Mouse (Mus musculus): ENCODE measurements around the gene Npb. TPM values are rescaled to one million over a fixed set of nuclear protein-coding genes. Genes with fewer than 3 reads are reported as not detected.
"Not testable (repeated sequence)": the region's sequence is repeated elsewhere in the genome, so short reads cannot be mapped to it uniquely, and the experiment has no call there.

Npb gene
- polyA plus RNA-seq (2015; fragmentation: Nextera tagmentation; extraction: Ambion mirVana), result not detected in 2 replicates

- peak within 1 kb of the TSS; percentile 32 for H3K9ac ChIP-seq (replicated peaks; ENCODE audit: low read depth, low read length)
- peak within 1 kb of the TSS; percentile 5; the same call in 1 of the 2 replicates for H3K4me3 ChIP-seq (replicated peaks; ENCODE audit: low read length)
- H3K36me3 ChIP-seq (ENCODE audit: control insufficient read depth, insufficient read depth), result peaks cover 28% of the 10 kb centered on the region
- peaks cover 3% of the 10 kb centered on the region for H3K27me3 ChIP-seq (replicated peaks; ENCODE audit: control insufficient read depth, insufficient read depth, low read length)
- no peak within 1 kb of the TSS for H3K27ac ChIP-seq (ENCODE audit: low read length)
- no peak for ATAC-seq
- peaks cover 8% of the 10 kb centered on the region; the same call in 1 of the 2 replicates for H3K4me1 ChIP-seq (replicated peaks; ENCODE audit: control insufficient read depth, insufficient read depth, low read length)
- no peaks in the 10 kb centered on the region for H3K9me3 ChIP-seq (ENCODE audit: control insufficient read depth, low read length)
- WGBS, result 7% methylated on average over 45 of the region's 45 CpGs
- peak within 1 kb of the TSS; percentile 37 for H3K4me2 ChIP-seq (ENCODE audit: low read length)
Observed at GRCm38 (mm10) chr11:120608241-120609034, at the start of gene Npb. Gene Npb (plus strand): TSS chr11:120608477.

DNA sequence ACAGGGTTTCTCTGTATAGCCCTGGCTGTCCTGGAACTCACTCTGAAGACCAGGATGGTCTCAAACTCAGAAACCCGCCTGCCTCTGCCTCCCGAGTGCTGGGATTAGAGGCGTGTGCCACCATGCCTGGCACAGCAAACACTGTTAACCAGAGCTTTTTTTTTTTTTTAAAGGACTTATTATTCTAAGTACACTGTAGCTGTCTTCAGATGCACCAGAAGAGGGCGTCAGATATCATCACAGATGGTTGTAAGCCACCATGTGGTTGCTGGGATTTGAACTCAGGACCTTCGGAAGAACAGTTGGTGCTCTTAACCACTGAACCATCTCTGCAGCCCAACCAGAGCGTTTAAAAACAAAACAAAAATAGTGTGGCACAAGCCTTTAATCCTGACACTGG lies 49.4 kb upstream of the Npb start:
- H3K36me3 ChIP-seq (ENCODE audit: control insufficient read depth, insufficient read depth), result peaks cover 36% of the 10 kb centered on the region
- not testable (repeated sequence) for H3K27ac ChIP-seq (ENCODE audit: low read length); H3K4me1 ChIP-seq (replicated peaks; ENCODE audit: control insufficient read depth, insufficient read depth, low read length); H3K27me3 ChIP-seq (replicated peaks; ENCODE audit: control insufficient read depth, insufficient read depth, low read length); H3K4me3 ChIP-seq (replicated peaks; ENCODE audit: low read length); H3K9ac ChIP-seq (replicated peaks; ENCODE audit: low read depth, low read length); H3K4me2 ChIP-seq (ENCODE audit: low read length); ATAC-seq; H3K9me3 ChIP-seq (ENCODE audit: control insufficient read depth, low read length)
- WGBS, result 88% methylated on average over 6 of the region's 6 CpGs

- no peaks in the 10 kb centered on the region for H3K27me3 ChIP-seq (replicated peaks; ENCODE audit: control insufficient read depth, insufficient read depth, low read length)
- no peak overlapping the region for H3K4me2 ChIP-seq (ENCODE audit: low read length)
- WGBS, result 95% methylated on average over 13 of the region's 13 CpGs
- no peak overlapping the region for H3K4me3 ChIP-seq (replicated peaks; ENCODE audit: low read length)
- no peak overlapping the region for H3K27ac ChIP-seq (ENCODE audit: low read length)
- ATAC-seq, result no peak
- H3K36me3 ChIP-seq (ENCODE audit: control insufficient read depth, insufficient read depth), result peaks cover 46% of the 10 kb centered on the region
- H3K9me3 ChIP-seq (ENCODE audit: control insufficient read depth, low read length), result no peaks in the 10 kb centered on the region
- H3K4me1 ChIP-seq (replicated peaks; ENCODE audit: control insufficient read depth, insufficient read depth, low read length), result no peaks in the 10 kb centered on the region
- H3K9ac ChIP-seq (replicated peaks; ENCODE audit: low read depth, low read length), result no peak overlapping the region
Observed at GRCm38 (mm10) chr11:120560952-120561728, 47.1 kb upstream of the Npb start.

GRCm38 (mm10) chr11:120562949-120563348 lies 45.3 kb upstream of the Npb start:
- Histone ChIP-seq H3K9ac (replicated peaks; ENCODE audit: low read depth, low read length) (no peak overlapping the region), H3K4me3 (replicated peaks; ENCODE audit: low read length) (no peak overlapping the region), H3K36me3 (ENCODE audit: control insufficient read depth, insufficient read depth) (peaks cover 50% of the 10 kb centered on the region), H3K4me1 (replicated peaks; ENCODE audit: control insufficient read depth, insufficient read depth, low read length) (no peaks in the 10 kb centered on the region), H3K4me2 (ENCODE audit: low read length) (no peak overlapping the region), H3K27ac (ENCODE audit: low read length) (no peak overlapping the region), H3K9me3 (ENCODE audit: control insufficient read depth, low read length) (no peaks in the 10 kb centered on the region), H3K27me3 (replicated peaks; ENCODE audit: control insufficient read depth, insufficient read depth, low read length) (no peaks in the 10 kb centered on the region)
- 97% methylated on average over 13 of the region's 13 CpGs for WGBS
- no peak for ATAC-seq

GRCm38 (mm10) chr11:120565114-120565513 lies 43.2 kb upstream of the Npb start:
- H3K4me2 ChIP-seq (ENCODE audit: low read length), result no peak overlapping the region
- WGBS, result 88% methylated on average over 9 of the region's 9 CpGs

DNA sequence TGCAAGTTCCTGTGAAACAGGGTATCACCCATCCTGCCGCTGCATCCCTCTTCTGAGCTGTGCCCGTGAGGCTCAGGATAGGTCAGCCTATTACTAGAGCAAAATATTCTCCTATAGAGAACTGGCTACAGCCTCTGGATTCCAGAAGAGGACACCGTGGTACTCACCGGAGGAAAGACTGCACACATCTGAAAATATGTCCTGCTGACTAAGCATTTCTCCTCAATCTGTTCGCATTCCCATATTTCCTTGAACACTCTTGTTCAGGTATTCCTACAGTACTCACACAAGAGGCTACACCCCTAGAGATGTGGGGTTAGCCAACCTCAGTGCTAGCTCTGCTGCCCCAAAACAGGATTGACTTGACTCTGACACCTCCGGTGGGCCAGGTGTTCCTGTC lies 40.0 kb upstream of the Npb start:
- H3K27me3 ChIP-seq (replicated peaks; ENCODE audit: control insufficient read depth, insufficient read depth, low read length), result no peaks in the 10 kb centered on the region
- no peak overlapping the region for H3K9ac ChIP-seq (replicated peaks; ENCODE audit: low read depth, low read length)
- no peak overlapping the region for H3K4me2 ChIP-seq (ENCODE audit: low read length)
- H3K4me1 ChIP-seq (replicated peaks; ENCODE audit: control insufficient read depth, insufficient read depth, low read length), result peaks cover 11% of the 10 kb centered on the region
- no peak overlapping the region for H3K4me3 ChIP-seq (replicated peaks; ENCODE audit: low read length)
- H3K9me3 ChIP-seq (ENCODE audit: control insufficient read depth, low read length), result no peaks in the 10 kb centered on the region
- no peak overlapping the region for H3K27ac ChIP-seq (ENCODE audit: low read length)
- no peak for ATAC-seq
- 98% methylated on average over 6 of the region's 6 CpGs for WGBS
- H3K36me3 ChIP-seq (ENCODE audit: control insufficient read depth, insufficient read depth), result peaks cover 29% of the 10 kb centered on the region

More at GRCm38 (mm10) chr11:120565114-120565513, 43.2 kb upstream of the Npb start:
- no peaks in the 10 kb centered on the region for H3K27me3 ChIP-seq (replicated peaks; ENCODE audit: control insufficient read depth, insufficient read depth, low read length)
- H3K36me3 ChIP-seq (ENCODE audit: control insufficient read depth, insufficient read depth), result peaks cover 52% of the 10 kb centered on the region
- no peak overlapping the region for H3K4me3 ChIP-seq (replicated peaks; ENCODE audit: low read length)
- no peaks in the 10 kb centered on the region for H3K9me3 ChIP-seq (ENCODE audit: control insufficient read depth, low read length)
- H3K9ac ChIP-seq (replicated peaks; ENCODE audit: low read depth, low read length), result no peak overlapping the region
- no peak overlapping the region for H3K27ac ChIP-seq (ENCODE audit: low read length)
- ATAC-seq, result no peak
- H3K4me1 ChIP-seq (replicated peaks; ENCODE audit: control insufficient read depth, insufficient read depth, low read length), result no peaks in the 10 kb centered on the region

- Histone ChIP-seq H3K9ac (replicated peaks; ENCODE audit: low read depth, low read length) (no peak overlapping the region), H3K9me3 (ENCODE audit: control insufficient read depth, low read length) (no peaks in the 10 kb centered on the region), H3K27ac (ENCODE audit: low read length) (no peak overlapping the region), H3K36me3 (ENCODE audit: control insufficient read depth, insufficient read depth) (peaks cover 15% of the 10 kb centered on the region; the same call in 1 of the 2 replicates), H3K27me3 (replicated peaks; ENCODE audit: control insufficient read depth, insufficient read depth, low read length) (no peaks in the 10 kb centered on the region), H3K4me3 (replicated peaks; ENCODE audit: low read length) (no peak overlapping the region), H3K4me1 (replicated peaks; ENCODE audit: control insufficient read depth, insufficient read depth, low read length) (peaks cover 19% of the 10 kb centered on the region), H3K4me2 (ENCODE audit: low read length) (peak overlapping the region; percentile 68)
- 88% methylated on average over 3 of the region's 3 CpGs for WGBS
- no peak for ATAC-seq
Observed at GRCm38 (mm10) chr11:120571122-120571521, 37.2 kb upstream of the Npb start.

- no peak for ATAC-seq
Observed at GRCm38 (mm10) chr11:120571754-120572416, 36.4 kb upstream of the Npb start.

GRCm38 (mm10) chr11:120572417-120572751 lies 35.9 kb upstream of the Npb start:
- peak overlapping the region; percentile 97 for H3K4me3 ChIP-seq (replicated peaks; ENCODE audit: low read length)
- no peaks in the 10 kb centered on the region for H3K27me3 ChIP-seq (replicated peaks; ENCODE audit: control insufficient read depth, insufficient read depth, low read length)
- WGBS, result 0% methylated on average over 21 of the region's 24 CpGs
- H3K36me3 ChIP-seq (ENCODE audit: control insufficient read depth, insufficient read depth), result peaks cover 13% of the 10 kb centered on the region; the same call in 1 of the 2 replicates
- no peaks in the 10 kb centered on the region for H3K9me3 ChIP-seq (ENCODE audit: control insufficient read depth, low read length)
- ATAC-seq, result peak; percentile 22; the same call in 1 of the 2 replicates
- H3K27ac ChIP-seq (ENCODE audit: low read length), result peak overlapping the region; percentile 84
- H3K4me1 ChIP-seq (replicated peaks; ENCODE audit: control insufficient read depth, insufficient read depth, low read length), result peaks cover 19% of the 10 kb centered on the region
- H3K9ac ChIP-seq (replicated peaks; ENCODE audit: low read depth, low read length), result peak overlapping the region; percentile 90
- peak overlapping the region; percentile 68 for H3K4me2 ChIP-seq (ENCODE audit: low read length)

More at GRCm38 (mm10) chr11:120571754-120572416, 36.4 kb upstream of the Npb start:
- peaks cover 19% of the 10 kb centered on the region for H3K4me1 ChIP-seq (replicated peaks; ENCODE audit: control insufficient read depth, insufficient read depth, low read length)
- H3K27ac ChIP-seq (ENCODE audit: low read length), result peak overlapping the region; percentile 84; the same call in 1 of the 2 replicates
- WGBS, result 14% methylated on average over 11 of the region's 11 CpGs
- peaks cover 15% of the 10 kb centered on the region; the same call in 1 of the 2 replicates for H3K36me3 ChIP-seq (ENCODE audit: control insufficient read depth, insufficient read depth)
- H3K27me3 ChIP-seq (replicated peaks; ENCODE audit: control insufficient read depth, insufficient read depth, low read length), result no peaks in the 10 kb centered on the region
- H3K9me3 ChIP-seq (ENCODE audit: control insufficient read depth, low read length), result no peaks in the 10 kb centered on the region
- H3K9ac ChIP-seq (replicated peaks; ENCODE audit: low read depth, low read length), result peak overlapping the region; percentile 90
- H3K4me2 ChIP-seq (ENCODE audit: low read length), result peak overlapping the region; percentile 68
- peak overlapping the region; percentile 97 for H3K4me3 ChIP-seq (replicated peaks; ENCODE audit: low read length)
